Mouse (Mus musculus) liver, adult 2 months (tissue): ENCODE data around the gene Gpr35. TPM values are rescaled to one million over a fixed set of nuclear protein-coding genes. Genes with fewer than 3 reads are reported as not detected.

Experiments
- DNase-seq: peaks from one replicate; pipeline ENCODE4 v3.0.0-alpha.2; 2011; ENCODE audit warnings: low read depth, low spot score; ENCODE audit errors: extremely low read depth
- H3K27ac ChIP-seq: fragments of 200-500 bp; replicated peaks from 2 replicates; pipeline ENCODE4 v1.5.1; 2012; ENCODE audit warnings: low read depth, mild to moderate bottlenecking, control low read depth, inconsistent platforms, low read length; ENCODE audit not compliant: insufficient read depth
- H3K27me3 ChIP-seq: fragments of 200-500 bp; 2 replicates; pipeline ENCODE4 v1.6.1; 2012; ENCODE audit warnings: mild to moderate bottlenecking, moderate library complexity, low read length, inconsistent platforms; ENCODE audit not compliant: control insufficient read depth, insufficient read depth
- H3K36me3 ChIP-seq: fragments of 200-500 bp; 2 replicates; pipeline ENCODE4 v1.6.1; 2012; ENCODE audit warnings: low read length, inconsistent platforms; ENCODE audit not compliant: control insufficient read depth, insufficient read depth
- H3K4me1 ChIP-seq: fragments of 200-500 bp; 2 replicates; pipeline ENCODE4 v1.6.1; 2011; ENCODE audit warnings: low read length; ENCODE audit not compliant: control insufficient read depth, insufficient read depth
- H3K4me3 ChIP-seq: fragments of 200-500 bp; 2 replicates; pipeline ENCODE4 v1.5.1; 2011; ENCODE audit warnings: low read depth, mild to moderate bottlenecking, control low read depth, low read length, moderate library complexity; ENCODE audit not compliant: insufficient read depth
- H3K79me2 ChIP-seq: fragments of 200-500 bp; 2 replicates; pipeline ENCODE4 v1.6.1; 2012; ENCODE audit warnings: inconsistent platforms, mild to moderate bottlenecking, low read length, moderate library complexity; ENCODE audit not compliant: control insufficient read depth, insufficient read depth
- H3K9ac ChIP-seq: fragments of 200-500 bp; 2 replicates; pipeline ENCODE4 v1.6.1; 2012; ENCODE audit warnings: low read depth, mild to moderate bottlenecking, control low read depth, inconsistent platforms, low read length
- CTCF ChIP-seq: fragments of 200-500 bp; IDR thresholded peaks from 2 replicates; pipeline ENCODE4 v1.5.1; 2011; ENCODE audit warnings: low read depth, low read length, control low read depth
- POLR2A ChIP-seq: fragments of 200-500 bp; IDR thresholded peaks from 2 replicates; pipeline ENCODE4 v1.6.1; 2011; ENCODE audit warnings: low read length, control low read depth; ENCODE audit not compliant: insufficient read depth; ENCODE audit errors: extremely low read depth
- WGBS: fragments of 180-500 bp; shearing (Covaris S2); methylation state at CpG from one replicate; pipeline ENCODE4 v1.1.7; 2018; 5-methylcytosine and 5-hydroxymethylcytosine counted together
- polyA plus RNA-seq: library from polyadenylated mRNA; depleted of rRNA; stranded (reverse); fragments of >200 nt; gene quantifications from 2 replicates; pipeline ENCODE4 v1.2.3, GENCODE M21; 2012; rRNA removed
- total RNA-seq: library from RNA; depleted of rRNA; stranded (reverse); fragments of >200 nt; gene quantifications from 2 replicates; pipeline ENCODE4 v1.2.3, GENCODE M21; 2014; rRNA removed

The Gpr35 gene
- total and polyA plus RNA-seq, 2 experiments: 0.18 to 0.53 TPM

GRCm38 (mm10) chr1:93026600-93026999 lies 75.9 kb downstream of the Gpr35 start:
- DNase-seq: no peak
- H3K27me3 ChIP-seq: no peaks in the 10 kb centered on the region
- H3K4me1 ChIP-seq: peaks cover 5% of the 10 kb centered on the region
- no peak for TF ChIP-seq POLR2A
- TF ChIP-seq CTCF: no peak
- H3K36me3 ChIP-seq: no peaks in the 10 kb centered on the region
- no peak overlapping the region for H3K9ac ChIP-seq
- WGBS: 90% methylated on average over 8 of the region's 8 CpGs
- no peak overlapping the region for H3K4me3 ChIP-seq
- no peaks in the 10 kb centered on the region for H3K79me2 ChIP-seq
- H3K27ac ChIP-seq: no peak overlapping the region

GRCm38 (mm10) chr1:93029387-93029786 lies 78.7 kb downstream of the Gpr35 start:
- Histone ChIP-seq H3K36me3 (no peaks in the 10 kb centered on the region), H3K27me3 (no peaks in the 10 kb centered on the region), H3K27ac (no peak overlapping the region), H3K4me1 (peaks cover 5% of the 10 kb centered on the region), H3K9ac (no peak overlapping the region), H3K4me3 (no peak overlapping the region), H3K79me2 (no peaks in the 10 kb centered on the region)
- TF ChIP-seq CTCF (peak; percentile 80), POLR2A (no peak)
- 32% methylated on average over 10 of the region's 10 CpGs for WGBS
- peak; percentile 100 for DNase-seq

GRCm38 (mm10) chr1:93030060-93030459 lies 79.4 kb downstream of the Gpr35 start:
- peak; percentile 80 for DNase-seq

GRCm38 (mm10) chr1:93031199-93031598 lies 80.5 kb downstream of the Gpr35 start:
- no peaks in the 10 kb centered on the region for H3K36me3 ChIP-seq
- H3K79me2 ChIP-seq: no peaks in the 10 kb centered on the region
- TF ChIP-seq CTCF (no peak), POLR2A (no peak)
- no peaks in the 10 kb centered on the region for H3K27me3 ChIP-seq
- WGBS: 91% methylated on average over 3 of the region's 3 CpGs
- peaks cover 5% of the 10 kb centered on the region for H3K4me1 ChIP-seq
- DNase-seq: no peak
- no peak overlapping the region for H3K9ac ChIP-seq
- H3K27ac ChIP-seq: no peak overlapping the region
- no peak overlapping the region for H3K4me3 ChIP-seq

More at GRCm38 (mm10) chr1:93030060-93030459, 79.4 kb downstream of the Gpr35 start:
- no peak overlapping the region for H3K4me3 ChIP-seq
- H3K79me2 ChIP-seq: no peaks in the 10 kb centered on the region
- no peaks in the 10 kb centered on the region for H3K27me3 ChIP-seq
- H3K27ac ChIP-seq: no peak overlapping the region
- TF ChIP-seq POLR2A (no peak), CTCF (no peak)
- H3K9ac ChIP-seq: no peak overlapping the region
- peaks cover 5% of the 10 kb centered on the region for H3K4me1 ChIP-seq
- H3K36me3 ChIP-seq: no peaks in the 10 kb centered on the region
- 12% methylated on average over 2 of the region's 2 CpGs for WGBS

- Histone ChIP-seq H3K79me2 (no peaks in the 10 kb centered on the region), H3K36me3 (no peaks in the 10 kb centered on the region), H3K27me3 (no peaks in the 10 kb centered on the region), H3K4me1 (peaks cover 5% of the 10 kb centered on the region), H3K27ac (no peak overlapping the region), H3K4me3 (no peak overlapping the region), H3K9ac (no peak overlapping the region)
- TF ChIP-seq CTCF: no peak
- 64% methylated on average over 8 of the region's 8 CpGs for WGBS
- no peak for DNase-seq
Measured at GRCm38 (mm10) chr1:93033989-93034388, 83.3 kb downstream of the Gpr35 start.

- TF ChIP-seq POLR2A (no peak), CTCF (no peak)
- Histone ChIP-seq H3K27ac (no peak overlapping the region), H3K36me3 (no peaks in the 10 kb centered on the region), H3K79me2 (no peaks in the 10 kb centered on the region), H3K4me3 (no peak overlapping the region), H3K27me3 (no peaks in the 10 kb centered on the region), H3K4me1 (no peaks in the 10 kb centered on the region), H3K9ac (no peak overlapping the region)
- 71% methylated on average over 4 of the region's 4 CpGs for WGBS
- DNase-seq: no peak
Measured at GRCm38 (mm10) chr1:93035981-93036380, 85.3 kb downstream of the Gpr35 start.

Other genes starting within 250 kb of the Gpr35 start
- 0.92 and 1.2 TPM in 2 replicates for gene Gpc1, start 119.2 kb upstream of the Gpr35 start, total RNA-seq
- gene Gpc1, start 119.2 kb upstream of the Gpr35 start, polyA plus RNA-seq: 1.2 and 2.1 TPM in 2 replicates
- gene Ankmy1, start 48.0 kb upstream of the Gpr35 start, total RNA-seq: 0.07 and 0.09 TPM in 2 replicates
- not detected in 2 replicates for gene Ankmy1, start 48.0 kb upstream of the Gpr35 start, polyA plus RNA-seq
- gene Dusp28, start 43.9 kb upstream of the Gpr35 start, total RNA-seq: 11.9 and 13.9 TPM in 2 replicates
- 20.6 and 33.0 TPM in 2 replicates for gene Dusp28, start 43.9 kb upstream of the Gpr35 start, polyA plus RNA-seq
- 21.6 and 35.6 TPM in 2 replicates for gene Rnpepl1, start 40.1 kb upstream of the Gpr35 start, total RNA-seq
- gene Rnpepl1, start 40.1 kb upstream of the Gpr35 start, polyA plus RNA-seq: 107 and 127 TPM in 2 replicates
- 21.9 and 28.0 TPM in 2 replicates for gene Capn10, start 16.5 kb upstream of the Gpr35 start, total RNA-seq
- 33.7 and 40.5 TPM in 2 replicates for gene Capn10, start 16.5 kb upstream of the Gpr35 start, polyA plus RNA-seq
- 0.20 and 0.37 TPM in 2 replicates for gene Aqp12, start 55.5 kb downstream of the Gpr35 start, total RNA-seq
- not detected in 2 replicates for gene Aqp12, start 55.5 kb downstream of the Gpr35 start, polyA plus RNA-seq
- 0.09 and 0.54 TPM in 2 replicates for gene Kif1a, start 151.1 kb downstream of the Gpr35 start, total RNA-seq
- 0.09 and 0.11 TPM in 2 replicates for gene Kif1a, start 151.1 kb downstream of the Gpr35 start, polyA plus RNA-seq
- 394 and 587 TPM in 2 replicates for gene Agxt, start 184.4 kb downstream of the Gpr35 start, total RNA-seq
- 374 and 553 TPM in 2 replicates for gene Agxt, start 184.4 kb downstream of the Gpr35 start, polyA plus RNA-seq
- gene 2310007B03Rik, start 210.1 kb downstream of the Gpr35 start, total RNA-seq: 0.07 TPM in 1 of 2 replicates, not detected in the other
- gene 2310007B03Rik, start 210.1 kb downstream of the Gpr35 start, polyA plus RNA-seq: 0.20 and 0.29 TPM in 2 replicates
- gene Crocc2, start 217.9 kb downstream of the Gpr35 start, total RNA-seq: not detected in 2 replicates
- gene Crocc2, start 217.9 kb downstream of the Gpr35 start, polyA plus RNA-seq: not detected in 2 replicates